Mouse (Mus musculus): ENCODE data around the gene Cacna2d3. TPM values are rescaled to one million over a fixed set of nuclear protein-coding genes. Genes with fewer than 3 reads are reported as not detected.

Cacna2d3 gene
- total RNA-seq, 2 experiments from 2014 or later = 112 to 115 TPM

- DNase-seq (ENCODE audit: extremely low spot score in 1 of 2, low spot score in 2 of 2) = no peak
- intact Hi-C loops (cut with DNase I) = no loop called here
- Histone ChIP-seq H3K4me3 (no peak overlapping the region), H3K27ac (no peak overlapping the region)
- no peak for TF ChIP-seq CTCF (IDR thresholded peaks at IDR 0.05)
These were observed 173.0 kb downstream of the Cacna2d3 start for GRCm38 (mm10) chr14:29548646-29549045.

DNA sequence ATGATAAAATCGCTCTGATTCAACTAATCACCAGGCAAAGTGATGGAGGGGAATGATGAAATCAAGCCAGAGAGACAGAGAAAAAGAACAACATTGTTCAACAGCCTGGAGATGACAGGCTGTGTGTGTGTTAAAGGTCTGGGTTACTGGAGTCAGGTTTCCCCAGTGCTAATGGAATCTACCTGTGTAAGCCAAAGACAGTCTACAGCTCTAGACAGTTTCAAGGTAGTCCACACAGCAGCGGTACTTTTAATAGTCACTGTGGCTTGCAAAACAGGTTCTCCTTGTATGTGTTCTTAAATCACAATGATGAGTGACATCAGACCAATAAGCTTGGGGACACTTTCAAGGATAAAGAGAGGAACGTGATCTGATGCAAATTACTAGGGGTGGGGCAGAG, 191.1 kb downstream of the Cacna2d3 start:
- no peak overlapping the region for H3K4me3 ChIP-seq
- intact Hi-C loops (cut with DNase I) = loop anchor here (10.0 kb wide), 1 partner anchor 164 kb away; no protein-coding TSS in a partner anchor
- no peak for DNase-seq (ENCODE audit: extremely low spot score in 1 of 2, low spot score in 2 of 2)
- no peak overlapping the region for H3K27ac ChIP-seq
- TF ChIP-seq CTCF (IDR thresholded peaks at IDR 0.05) = no peak

DNA sequence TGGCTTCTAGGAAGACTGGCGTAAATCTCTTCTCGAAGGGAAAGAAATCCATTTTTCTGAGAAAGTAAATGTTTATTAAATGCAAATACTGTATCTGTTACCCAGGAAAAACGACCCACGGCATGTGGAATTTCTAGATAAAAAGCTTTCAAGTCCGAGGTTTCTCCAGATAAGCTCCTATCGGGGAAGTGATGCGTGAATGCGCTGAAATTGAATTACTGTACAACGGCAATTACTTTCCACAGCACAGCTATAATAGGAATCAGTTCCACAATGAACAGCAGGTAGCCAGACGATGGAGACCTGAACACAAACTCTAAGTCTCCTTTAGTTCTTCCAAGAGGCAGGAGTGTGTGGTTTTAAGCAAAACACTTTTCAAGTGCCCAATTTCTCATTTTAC, 193.0 kb downstream of the Cacna2d3 start:
- Histone ChIP-seq H3K4me3 (no peak overlapping the region), H3K27ac (no peak overlapping the region)
- intact Hi-C loops (cut with DNase I) = no loop called here

GRCm38 (mm10) chr14:29519751-29520669, 201.7 kb downstream of the Cacna2d3 start:
- Histone ChIP-seq H3K4me3 (no peak overlapping the region), H3K27ac (peak overlapping the region; percentile 71)
- peak in 1 of 2 experiments; percentile 33 for DNase-seq (ENCODE audit: extremely low spot score in 1 of 2, low spot score in 2 of 2)
- no peak for TF ChIP-seq CTCF (IDR thresholded peaks at IDR 0.05)
- intact Hi-C loops (cut with DNase I) = loop anchor here (2.0 kb wide), 1 partner anchor 41 kb away; no protein-coding TSS in a partner anchor

More for the DNA sequence above, 193.0 kb downstream of the Cacna2d3 start:
- no peak for DNase-seq (ENCODE audit: extremely low spot score in 1 of 2, low spot score in 2 of 2)
- no peak for TF ChIP-seq CTCF (IDR thresholded peaks at IDR 0.05)

DNA sequence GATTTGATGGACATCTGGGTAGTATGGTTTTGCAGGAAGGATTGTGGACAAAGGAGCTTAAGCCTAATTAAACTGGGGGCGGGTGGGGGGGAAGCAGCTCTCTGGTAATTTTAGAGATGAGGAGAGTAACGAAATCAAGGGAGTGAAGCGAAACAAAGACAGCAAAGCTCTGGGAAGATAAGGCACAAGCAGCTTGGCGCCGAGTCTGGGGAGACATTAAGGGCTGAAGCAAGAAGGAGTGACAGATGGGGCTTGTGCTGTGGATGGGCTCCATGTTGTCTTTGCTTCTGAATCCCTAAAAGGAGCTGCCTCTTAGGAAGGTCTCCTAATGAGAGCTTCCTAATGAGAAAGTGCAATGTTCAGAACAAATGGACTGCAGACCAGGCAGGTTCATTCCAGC, 219.0 kb downstream of the Cacna2d3 start:
- H3K4me3 ChIP-seq = no peak overlapping the region
- no peak for TF ChIP-seq CTCF (IDR thresholded peaks at IDR 0.05)
- intact Hi-C loops (cut with DNase I) = no loop called here
- H3K27ac ChIP-seq = no peak overlapping the region
- DNase-seq (ENCODE audit: extremely low spot score in 1 of 2, low spot score in 2 of 2) = no peak

DNA sequence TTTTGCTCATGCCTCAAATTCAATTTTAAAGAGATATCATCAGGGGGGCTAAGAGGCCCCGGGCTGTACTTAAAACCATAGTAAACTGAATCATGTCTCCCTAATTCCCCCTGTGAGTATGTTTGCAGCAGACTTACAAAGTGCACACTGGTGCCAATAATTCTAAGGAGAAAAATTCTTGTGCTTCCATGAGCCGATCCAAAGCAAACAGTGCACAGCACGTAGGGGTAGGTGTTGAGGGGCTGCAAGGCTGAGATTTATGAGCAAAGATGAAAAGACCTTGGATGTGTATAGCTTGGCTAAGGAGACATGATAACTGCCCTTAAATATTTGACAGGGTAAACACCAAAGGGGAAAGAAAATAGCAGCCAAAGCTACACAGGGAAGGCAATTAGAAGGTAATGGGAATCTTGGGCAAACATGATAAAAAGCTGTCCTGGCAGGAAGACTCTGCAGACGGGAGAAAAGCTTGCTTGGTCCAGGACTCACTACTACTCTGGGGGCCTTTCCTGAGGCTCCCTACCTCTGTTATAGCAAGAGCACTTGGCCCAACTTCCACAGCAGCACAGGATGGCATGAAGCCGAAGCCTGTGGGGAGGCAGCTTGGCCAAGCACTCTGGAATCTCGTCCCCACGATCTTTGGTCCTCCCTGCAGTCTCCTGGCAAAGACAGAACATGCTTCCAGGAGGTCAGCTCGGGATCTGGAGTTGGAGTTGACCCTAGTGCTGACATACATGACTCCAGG, 222.9 kb downstream of the Cacna2d3 start:
- no peak for TF ChIP-seq CTCF (IDR thresholded peaks at IDR 0.05)
- intact Hi-C loops (cut with DNase I) = no loop called here
- no peak overlapping the region for H3K27ac ChIP-seq
- no peak for DNase-seq (ENCODE audit: extremely low spot score in 1 of 2, low spot score in 2 of 2)
- H3K4me3 ChIP-seq = no peak overlapping the region

GRCm38 (mm10) chr14:29496552-29496951, 225.1 kb downstream of the Cacna2d3 start:
- H3K4me3 ChIP-seq = no peak overlapping the region
- intact Hi-C loops (cut with DNase I) = no loop called here
- DNase-seq (ENCODE audit: extremely low spot score in 1 of 2, low spot score in 2 of 2) = no peak
- no peak overlapping the region for H3K27ac ChIP-seq
- TF ChIP-seq CTCF (IDR thresholded peaks at IDR 0.05) = no peak

- Histone ChIP-seq H3K4me3 (no peak overlapping the region), H3K27ac (no peak overlapping the region)
- no peak for DNase-seq (ENCODE audit: extremely low spot score in 1 of 2, low spot score in 2 of 2)
- TF ChIP-seq CTCF (IDR thresholded peaks at IDR 0.05) = no peak
- intact Hi-C loops (cut with DNase I) = no loop called here
These were observed 229.9 kb downstream of the Cacna2d3 start for GRCm38 (mm10) chr14:29491786-29492185.

DNA sequence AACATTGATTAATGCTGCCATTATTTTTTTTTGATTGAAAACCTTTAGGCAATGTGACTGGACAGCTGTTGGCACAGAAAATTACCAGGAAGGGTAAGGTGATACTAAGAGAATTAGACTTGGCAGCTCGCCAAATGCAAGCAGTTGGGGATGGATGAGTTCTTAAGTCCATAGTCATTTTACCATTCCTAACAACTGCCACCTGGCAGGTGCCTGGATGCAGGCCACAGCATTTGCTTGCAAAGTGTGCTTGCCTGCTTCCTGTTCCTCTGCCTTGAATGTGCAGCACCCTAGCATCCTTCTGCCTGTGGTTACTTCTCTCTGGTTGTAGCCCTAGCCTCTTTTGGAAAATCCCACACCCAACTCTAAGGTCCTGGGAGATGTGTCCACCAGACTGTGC, 236.2 kb downstream of the Cacna2d3 start:
- DNase-seq (ENCODE audit: extremely low spot score in 1 of 2, low spot score in 2 of 2) = no peak
- intact Hi-C loops (cut with DNase I) = no loop called here
- H3K27ac ChIP-seq = no peak overlapping the region
- no peak overlapping the region for H3K4me3 ChIP-seq
- no peak for TF ChIP-seq CTCF (IDR thresholded peaks at IDR 0.05)

GRCm38 (mm10) chr14:29478403-29478983, 243.2 kb downstream of the Cacna2d3 start:
- H3K27ac ChIP-seq = no peak overlapping the region; the same call in 1 of the 2 replicates
- H3K4me3 ChIP-seq = no peak overlapping the region
- no peak for TF ChIP-seq CTCF (IDR thresholded peaks at IDR 0.05)
- peak; percentile 44 to 48 for DNase-seq (ENCODE audit: extremely low spot score in 1 of 2, low spot score in 2 of 2)
- intact Hi-C loops (cut with DNase I) = loop anchor here (2.0 kb wide), 1 partner anchor 40 kb away; no protein-coding TSS in a partner anchor

- no peak for DNase-seq (ENCODE audit: extremely low spot score in 1 of 2, low spot score in 2 of 2)
- TF ChIP-seq CTCF (IDR thresholded peaks at IDR 0.05) = no peak
- intact Hi-C loops (cut with DNase I) = no loop called here
- H3K4me3 ChIP-seq = no peak overlapping the region
- H3K27ac ChIP-seq = no peak overlapping the region
These were observed 257.4 kb downstream of the Cacna2d3 start for GRCm38 (mm10) chr14:29464277-29464676.

DNA sequence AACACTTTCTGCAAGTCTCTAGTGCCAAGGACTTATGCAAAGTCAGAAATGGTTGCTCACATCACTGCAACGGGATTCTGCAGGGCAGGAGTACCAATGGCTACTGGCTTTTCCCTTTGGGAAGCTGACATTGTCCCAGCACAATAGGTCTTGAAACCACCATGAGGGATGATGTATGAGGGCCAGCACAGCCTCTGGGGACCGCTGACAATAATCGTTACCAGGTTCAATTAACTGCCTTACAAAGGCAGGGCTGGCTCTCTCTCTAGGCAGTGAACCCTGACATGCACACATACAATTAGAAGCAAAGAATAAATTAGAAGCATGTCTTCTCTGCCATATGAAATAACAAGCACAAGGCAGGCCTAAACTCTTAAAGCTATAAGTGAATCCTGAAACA, 272.5 kb downstream of the Cacna2d3 start:
- no peak overlapping the region for H3K27ac ChIP-seq
- no peak for DNase-seq (ENCODE audit: extremely low spot score in 1 of 2, low spot score in 2 of 2)
- no peak for TF ChIP-seq CTCF (IDR thresholded peaks at IDR 0.05)
- intact Hi-C loops (cut with DNase I) = loop anchor here (10.0 kb wide), 1 partner anchor 496 kb away; no protein-coding TSS in a partner anchor
- no peak overlapping the region for H3K4me3 ChIP-seq
